Mouse (Mus musculus) olfactory bulb, adult 2 months (tissue): ENCODE measurements at regions not wholly inside any gene's neighbourhood (a gene's known extent, or its start where the extent isn't known, plus 50 kb on each side); places are given as distances from the start of the nearest gene placed in this dataset.

Experiments used
- CTCF ChIP-seq: fragments of 200-500 bp; IDR thresholded peaks from 2 replicates; pipeline ENCODE4 v1.5.1; 2012; ENCODE audit warnings: low read depth, mild to moderate bottlenecking, low read length, moderate library complexity; ENCODE audit not compliant: insufficient read depth
- POLR2A ChIP-seq: fragments of 200-500 bp; IDR thresholded peaks from 2 replicates; pipeline ENCODE4 v1.6.1; 2012; ENCODE audit warnings: mild to moderate bottlenecking, low read depth, low read length, moderate library complexity; ENCODE audit not compliant: insufficient read depth

- no peak for TF ChIP-seq CTCF
- no peak for TF ChIP-seq POLR2A
These were observed 105.9 kb upstream of the Bcl6 start for GRCm38 (mm10) chr16:24094566-24094965.
